Mouse (Mus musculus): ENCODE results near the gene Spi1. TPM values are rescaled to one million over a fixed set of nuclear protein-coding genes. Genes with fewer than 3 reads are reported as not detected.

Gene Spi1
- polyA plus RNA-seq, 1 experiment: 0.79 TPM

DNA sequence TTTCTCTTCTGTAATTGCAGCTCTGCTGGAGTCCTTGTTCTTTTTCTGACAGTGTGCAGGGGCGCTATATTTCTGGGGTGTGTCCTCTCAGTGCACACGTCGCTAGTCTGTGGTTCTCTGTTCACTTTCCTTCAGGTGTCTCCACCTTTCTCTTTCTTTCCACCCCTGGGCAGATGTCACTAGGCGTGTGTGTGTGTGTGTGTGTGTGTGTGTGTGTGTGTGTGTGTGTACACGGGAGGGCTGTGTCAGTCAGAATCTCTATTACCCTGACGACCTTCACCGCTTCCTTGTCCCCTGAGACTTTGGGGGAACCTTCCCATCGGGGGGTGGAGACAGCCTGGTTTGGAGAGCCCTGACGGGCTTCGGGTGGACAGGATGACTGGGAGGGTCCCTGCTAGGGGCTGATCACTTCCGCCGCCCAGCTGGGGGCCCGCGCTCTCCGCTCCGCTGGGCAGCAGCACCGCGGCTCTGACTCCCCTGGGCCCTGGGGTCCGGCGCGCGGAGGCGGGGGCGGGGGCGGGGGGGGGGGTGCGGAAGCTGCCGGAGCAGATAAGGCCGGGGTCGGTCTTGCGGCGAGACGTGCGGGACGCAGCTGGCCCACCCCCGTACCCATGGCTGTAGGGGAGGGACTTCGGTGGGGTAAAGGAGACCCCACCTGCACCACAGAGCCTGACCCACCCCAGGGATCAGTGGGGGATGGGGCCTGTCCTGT is 3.7 kb upstream of the Spi1 start:
- Histone ChIP-seq H3K27ac (ENCODE audit: insufficient read depth, low read length) (no peak overlapping the region), H3K4me3 (ENCODE audit: insufficient read depth, low read length) (peak overlapping the region; percentile 25), H3K4me1 (ENCODE audit: control insufficient read depth, insufficient read depth, low read length) (no peaks in the 10 kb centered on the region)
- TF ChIP-seq POLR2A (IDR thresholded peaks at IDR 0.05; ENCODE audit: low read depth, low read length) (no peak), CTCF (IDR thresholded peaks at IDR 0.05; ENCODE audit: borderline replicate concordance, insufficient read depth, low read length) (no peak)

DNA sequence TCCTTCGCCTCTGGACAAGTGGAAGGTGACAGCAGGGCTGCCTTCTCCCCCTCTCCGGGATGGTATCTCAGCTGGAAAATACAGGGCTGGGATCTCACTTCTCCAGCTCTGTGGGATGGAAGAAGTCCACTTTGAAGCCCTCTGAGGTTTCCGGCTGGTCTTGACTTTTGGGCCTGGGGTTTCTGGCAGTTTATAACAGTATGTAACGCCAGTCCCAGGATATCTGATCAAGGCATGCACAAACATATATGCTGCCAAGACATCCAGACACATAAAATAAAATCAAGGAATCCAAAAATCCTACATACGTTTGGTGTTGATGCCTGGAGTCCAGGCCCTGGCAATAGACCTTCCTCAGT is 3.2 kb upstream of the Spi1 start:
- TF ChIP-seq POLR2A (IDR thresholded peaks at IDR 0.05; ENCODE audit: low read depth, low read length): no peak
- no peak for TF ChIP-seq CTCF (IDR thresholded peaks at IDR 0.05; ENCODE audit: borderline replicate concordance, insufficient read depth, low read length)
- H3K4me3 ChIP-seq (ENCODE audit: insufficient read depth, low read length): peak overlapping the region; percentile 13
- H3K27ac ChIP-seq (ENCODE audit: insufficient read depth, low read length): no peak overlapping the region
- H3K4me1 ChIP-seq (ENCODE audit: control insufficient read depth, insufficient read depth, low read length): no peaks in the 10 kb centered on the region

DNA sequence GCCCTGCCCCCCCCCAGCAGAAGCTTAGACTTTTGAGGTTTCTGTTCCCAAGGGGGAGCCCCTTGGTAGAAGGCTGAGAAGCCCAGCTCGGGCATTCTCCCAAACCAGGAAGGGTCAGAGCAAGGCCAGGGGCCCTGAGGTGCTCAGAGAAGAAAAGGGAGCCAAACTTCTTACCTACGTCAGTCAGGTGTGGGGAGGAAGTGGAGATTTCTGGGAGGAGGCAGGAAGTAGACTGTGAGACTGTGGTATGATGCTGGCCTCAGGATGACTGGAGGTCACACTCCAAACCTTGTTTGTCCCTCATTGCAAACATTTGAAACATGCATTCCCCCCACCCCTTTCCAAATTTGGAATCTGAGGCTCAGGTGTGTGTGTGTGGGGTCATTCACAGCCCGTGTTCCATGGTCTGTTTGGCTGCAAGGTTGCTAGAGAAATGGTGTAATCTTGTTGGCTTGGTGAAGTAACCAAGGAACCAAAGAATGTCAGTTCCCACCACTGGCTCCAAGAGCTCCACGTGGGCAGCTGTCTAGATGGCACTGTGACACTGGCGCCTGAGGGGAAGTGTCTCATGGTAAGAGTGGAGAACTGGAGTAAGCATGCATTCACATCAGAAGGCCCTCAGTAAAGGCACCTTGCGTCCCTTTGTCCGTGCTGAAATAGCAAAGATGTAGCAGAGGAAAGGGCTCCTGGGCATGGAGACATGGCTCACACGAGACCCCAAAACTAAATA is 1.2 kb upstream of the Spi1 start:
- no peaks in the 10 kb centered on the region for H3K4me1 ChIP-seq (ENCODE audit: control insufficient read depth, insufficient read depth, low read length)
- TF ChIP-seq POLR2A (IDR thresholded peaks at IDR 0.05; ENCODE audit: low read depth, low read length) (no peak), CTCF (IDR thresholded peaks at IDR 0.05; ENCODE audit: borderline replicate concordance, insufficient read depth, low read length) (no peak)

DNA sequence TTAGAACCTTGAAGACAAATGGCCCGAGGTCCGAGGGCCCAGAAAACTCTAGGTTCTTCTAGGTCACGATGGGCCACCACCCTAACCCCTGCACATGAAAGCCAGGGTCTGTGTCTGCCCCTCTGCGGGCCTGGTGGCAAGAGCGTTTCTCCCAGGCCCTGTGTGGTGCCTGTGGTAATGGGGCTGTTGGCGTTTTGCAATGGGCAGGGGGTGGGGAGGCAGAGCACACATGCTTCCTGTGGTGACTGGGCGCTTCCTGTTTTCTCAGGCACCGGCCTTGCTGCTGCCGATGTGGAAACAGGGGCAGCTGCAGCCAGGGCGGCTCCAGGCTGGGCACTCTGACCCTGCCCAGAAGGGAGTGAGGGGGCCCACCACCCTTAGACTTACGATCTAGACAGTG is 654 bp downstream of the Spi1 start:
- Histone ChIP-seq H3K4me3 (ENCODE audit: insufficient read depth, low read length) (no peak overlapping the region), H3K4me1 (ENCODE audit: control insufficient read depth, insufficient read depth, low read length) (no peaks in the 10 kb centered on the region), H3K27ac (ENCODE audit: insufficient read depth, low read length) (no peak overlapping the region)
- TF ChIP-seq CTCF (IDR thresholded peaks at IDR 0.05; ENCODE audit: borderline replicate concordance, insufficient read depth, low read length) (no peak), POLR2A (IDR thresholded peaks at IDR 0.05; ENCODE audit: low read depth, low read length) (no peak)

More for the DNA sequence above, 1.2 kb upstream of the Spi1 start:
- no peak overlapping the region for H3K4me3 ChIP-seq (ENCODE audit: insufficient read depth, low read length)
- H3K27ac ChIP-seq (ENCODE audit: insufficient read depth, low read length): no peak overlapping the region

DNA sequence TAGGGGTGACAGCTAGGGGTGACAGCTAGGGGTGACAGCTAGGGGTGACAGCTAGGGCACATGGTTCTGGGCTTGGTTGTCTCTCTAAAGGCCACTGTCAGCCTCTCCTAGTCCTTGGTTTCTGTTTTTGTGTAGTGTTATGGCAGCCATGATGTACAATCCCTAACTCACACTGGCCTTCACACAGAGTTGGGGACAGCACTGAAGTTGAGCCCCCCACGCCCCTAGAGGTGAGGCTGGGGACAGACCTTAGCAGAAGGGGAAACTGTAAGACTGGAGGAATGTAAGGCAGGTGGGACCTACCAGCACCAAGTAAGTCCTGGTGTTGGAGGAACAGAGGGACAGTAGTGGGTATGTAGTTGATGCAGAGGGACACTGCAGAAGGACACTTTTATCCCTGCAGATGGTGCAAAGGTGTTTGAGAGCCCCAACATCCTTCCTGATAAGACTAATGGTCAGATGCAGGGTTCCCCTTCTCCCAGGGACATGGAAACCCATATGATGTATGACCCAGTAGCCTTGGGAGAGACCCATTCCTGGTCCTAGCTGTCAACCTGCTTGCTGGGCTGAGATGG is 1.3 kb downstream of the Spi1 start:
- TF ChIP-seq POLR2A (IDR thresholded peaks at IDR 0.05; ENCODE audit: low read depth, low read length): no peak
- no peak for TF ChIP-seq CTCF (IDR thresholded peaks at IDR 0.05; ENCODE audit: borderline replicate concordance, insufficient read depth, low read length)
- Histone ChIP-seq H3K27ac (ENCODE audit: insufficient read depth, low read length) (no peak overlapping the region), H3K4me3 (ENCODE audit: insufficient read depth, low read length) (no peak overlapping the region), H3K4me1 (ENCODE audit: control insufficient read depth, insufficient read depth, low read length) (no peaks in the 10 kb centered on the region)

DNA sequence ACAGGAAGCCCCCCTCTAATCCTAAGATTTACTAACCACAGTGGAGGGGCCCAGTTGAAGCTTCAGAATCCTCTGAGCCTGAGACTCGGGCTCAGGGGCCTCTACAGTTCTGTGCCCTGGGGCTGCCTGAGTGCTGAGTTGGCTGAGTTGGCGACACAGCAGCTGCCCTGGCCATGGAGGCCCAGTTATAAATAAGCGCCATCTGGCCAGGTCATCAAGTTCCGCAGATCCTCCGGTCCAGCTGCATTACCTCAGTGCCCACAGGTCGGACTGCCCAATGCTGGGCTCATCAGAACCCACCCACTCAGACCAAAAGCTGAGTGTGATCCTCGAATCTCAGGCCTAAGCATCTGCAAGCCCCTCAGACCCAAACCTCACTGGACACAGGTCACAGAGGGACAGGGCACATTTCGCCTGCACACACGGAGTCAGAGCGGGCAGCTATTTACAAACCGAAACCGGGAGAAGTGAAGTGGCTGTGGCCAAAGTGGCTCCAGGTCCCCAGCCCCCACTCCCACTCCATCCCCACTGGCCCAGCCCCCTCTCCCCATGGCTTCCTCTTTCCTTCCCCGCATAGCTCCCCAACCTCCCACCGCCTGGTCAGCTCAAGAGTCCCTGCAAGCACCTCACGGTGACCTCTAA is 2.1 kb downstream of the Spi1 start:
- no peak overlapping the region for H3K27ac ChIP-seq (ENCODE audit: insufficient read depth, low read length)
- H3K4me1 ChIP-seq (ENCODE audit: control insufficient read depth, insufficient read depth, low read length): no peaks in the 10 kb centered on the region
- no peak for TF ChIP-seq POLR2A (IDR thresholded peaks at IDR 0.05; ENCODE audit: low read depth, low read length)
- H3K4me3 ChIP-seq (ENCODE audit: insufficient read depth, low read length): no peak overlapping the region

DNA sequence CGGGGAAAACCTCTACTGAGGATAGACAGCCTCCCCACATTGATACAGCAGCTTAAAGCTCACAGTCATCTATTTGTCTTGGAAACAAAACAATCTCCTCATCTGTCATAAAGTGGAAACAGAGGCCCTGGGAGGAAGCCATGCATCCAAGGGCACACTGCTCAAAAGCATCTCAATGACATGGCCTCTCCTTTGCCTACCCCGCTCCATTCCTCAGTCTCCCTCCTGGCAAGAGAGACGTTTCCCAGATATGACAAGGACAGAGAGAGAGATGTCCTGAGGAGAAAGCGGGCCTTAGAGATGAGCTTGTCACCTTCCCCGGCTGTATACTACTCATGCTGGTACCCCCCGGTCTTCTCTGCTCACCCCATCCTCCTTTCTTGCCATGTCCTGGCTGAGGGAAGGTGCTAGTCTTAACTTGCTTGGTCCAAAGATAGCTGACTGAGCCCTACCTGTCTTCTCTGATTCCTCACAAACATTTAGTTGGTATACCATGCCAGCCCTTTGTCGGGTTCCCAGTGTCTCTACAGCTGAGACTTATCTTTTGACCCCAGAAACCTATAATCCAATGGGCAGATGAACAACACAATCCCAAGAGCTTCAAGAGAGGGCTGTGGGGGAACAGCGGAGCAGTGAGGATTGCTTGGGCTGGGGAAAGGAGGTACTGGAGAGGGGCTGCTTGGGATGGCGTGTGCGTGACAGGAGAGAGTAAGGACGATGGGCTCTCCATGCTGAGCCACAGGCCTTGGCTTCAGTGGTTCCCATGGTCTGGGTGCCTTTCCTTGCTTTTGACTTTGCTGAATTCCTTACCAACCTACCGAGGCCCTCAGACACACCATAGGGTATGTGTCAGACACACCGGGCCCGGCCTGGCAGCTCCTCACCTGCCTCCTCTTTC is 3.6 kb downstream of the Spi1 start:
- no peak for TF ChIP-seq CTCF (IDR thresholded peaks at IDR 0.05; ENCODE audit: borderline replicate concordance, insufficient read depth, low read length)
- TF ChIP-seq POLR2A (IDR thresholded peaks at IDR 0.05; ENCODE audit: low read depth, low read length): no peak
- Histone ChIP-seq H3K27ac (ENCODE audit: insufficient read depth, low read length) (no peak overlapping the region), H3K4me1 (ENCODE audit: control insufficient read depth, insufficient read depth, low read length) (no peaks in the 10 kb centered on the region; the same call in 1 of the 2 replicates), H3K4me3 (ENCODE audit: insufficient read depth, low read length) (no peak overlapping the region)

DNA sequence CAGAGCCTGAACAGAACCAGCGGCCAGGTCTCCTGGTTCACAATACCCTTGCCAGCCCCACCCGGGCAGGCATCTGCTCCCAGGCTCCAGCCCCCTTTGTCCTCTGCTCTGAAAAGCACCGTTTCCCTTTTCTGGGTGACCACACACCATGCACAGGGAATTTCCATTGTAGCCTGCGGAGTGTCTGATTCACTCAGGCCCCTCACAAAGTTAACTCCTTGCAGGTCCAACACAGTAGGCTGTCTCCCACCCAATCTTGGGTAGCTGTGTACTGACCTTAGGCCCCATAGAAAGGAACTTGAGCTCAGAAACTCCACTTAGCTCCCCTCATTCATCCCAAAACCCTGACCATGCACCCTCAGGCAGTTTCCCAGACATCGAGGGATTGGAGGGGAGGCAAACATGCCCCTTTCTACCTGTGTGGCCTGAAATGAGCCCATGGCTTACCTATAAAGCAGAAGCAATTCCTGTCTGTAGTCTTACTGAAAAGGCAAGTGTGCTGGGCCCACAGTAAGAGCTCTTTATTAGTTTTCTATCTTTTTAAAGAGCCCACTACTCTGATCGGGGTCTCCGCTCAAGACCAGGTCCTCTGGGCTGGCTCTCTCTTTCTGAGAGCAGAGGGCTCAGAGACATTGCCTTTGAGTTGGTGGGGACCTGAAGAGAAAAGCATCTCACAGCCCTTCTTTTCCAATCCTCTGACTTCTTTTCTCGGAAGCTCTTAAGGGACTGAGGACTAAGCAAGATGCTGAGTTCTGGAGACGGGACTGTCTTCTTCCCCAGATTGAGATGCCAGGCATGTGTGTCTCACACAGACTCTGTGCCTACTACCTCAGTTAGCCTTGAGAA is 4.4 kb downstream of the Spi1 start:
- Histone ChIP-seq H3K4me3 (ENCODE audit: insufficient read depth, low read length) (no peak overlapping the region), H3K4me1 (ENCODE audit: control insufficient read depth, insufficient read depth, low read length) (no peaks in the 10 kb centered on the region; the same call in 1 of the 2 replicates), H3K27ac (ENCODE audit: insufficient read depth, low read length) (no peak overlapping the region)
- TF ChIP-seq CTCF (IDR thresholded peaks at IDR 0.05; ENCODE audit: borderline replicate concordance, insufficient read depth, low read length): no peak
- no peak for TF ChIP-seq POLR2A (IDR thresholded peaks at IDR 0.05; ENCODE audit: low read depth, low read length)

Measured in embryonic fibroblast, embryonic 13.5 days (primary cell).